ENCODE assay signal across 8 mouse cellular contexts in the genomic region with DNA sequence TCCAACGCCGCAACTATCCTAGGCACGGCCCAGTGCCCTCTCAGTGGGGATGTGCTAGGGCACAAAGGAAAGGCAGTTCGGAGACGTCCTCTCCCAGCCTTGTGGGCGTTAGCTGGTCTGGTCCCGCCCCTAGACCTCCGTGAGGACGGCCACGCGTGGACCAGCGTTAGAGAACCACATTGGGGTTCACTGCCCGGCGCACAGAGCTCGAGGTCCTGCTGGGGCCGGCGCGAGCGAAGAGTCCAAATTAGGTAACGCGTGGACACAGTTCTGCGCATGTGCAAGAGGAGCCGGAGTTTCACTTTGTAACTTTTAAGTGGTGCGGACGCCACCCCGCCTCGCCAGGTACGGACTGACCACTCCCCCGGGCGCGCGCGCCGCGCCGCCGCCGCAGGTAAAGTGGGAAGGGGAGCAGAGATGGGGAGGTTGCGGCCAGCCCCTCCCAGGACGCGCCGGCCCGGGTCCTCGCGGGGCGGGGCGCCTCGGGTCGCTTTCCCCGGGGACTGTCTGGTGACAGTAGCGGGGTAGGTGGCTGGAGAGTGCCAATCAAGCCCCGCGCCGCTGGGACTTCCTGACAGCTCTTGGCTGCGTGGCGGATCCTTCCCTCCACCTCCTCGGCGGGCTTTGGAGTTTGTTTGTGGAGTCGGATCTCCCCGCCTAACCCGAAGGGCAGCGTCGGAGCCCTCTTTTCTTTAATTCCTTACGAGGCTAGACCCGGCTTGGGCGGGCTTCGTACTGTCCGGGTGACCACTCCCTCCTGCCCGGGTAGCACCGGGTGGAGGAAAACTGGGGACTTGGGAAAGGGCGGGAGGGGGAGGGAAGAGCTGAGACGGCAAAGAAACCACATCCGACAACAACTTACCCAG. TPM values are rescaled to one million over a fixed set of nuclear protein-coding genes. Genes with fewer than 3 reads are reported as not detected.
DNase-seq lines count a peak whose midpoint lies in the region; ATAC-seq and TF ChIP-seq lines count a peak whose summit lies in the region.

TSS of gene Tmem63a (plus strand) at position 179 of the 866 bp plus-strand sequence.

- H3K27ac ChIP-seq in hindbrain, postnatal 0 days = peak within 1 kb of the TSS; percentile 8; the same call in 1 of the 2 replicates

- no peaks in the 10 kb centered on the region for H3K36me3 ChIP-seq in hindbrain, postnatal 0 days (ENCODE audit: insufficient read depth, low read length)

- intact Hi-C loops in left cerebral cortex, postnatal 25 days (cut with DNase I) = no loop called here

- peak; percentile 74 for DNase-seq in T-cell, adult 2 months (ENCODE audit: low spot score)
- peak; percentile 78 for DNase-seq in gastrocnemius, postnatal 10 days
- peak; percentile 59 for DNase-seq in hindbrain, postnatal 0 days (ENCODE audit: low spot score)
- DNase-seq in left cerebral cortex, postnatal 25 days (ENCODE audit: low spot score in 2 of 2) = peak; percentile 36 to 41
- DNase-seq in right cerebral cortex, postnatal 4 days = peak; percentile 22
- DNase-seq in yolk sac, embryonic 10.5 days (ENCODE audit: low spot score) = peak; percentile 79

- H3K4me1 ChIP-seq in hindbrain, postnatal 0 days (ENCODE audit: insufficient read depth, low read length) = peaks cover 6% of the 10 kb centered on the region; the same call in 1 of the 2 replicates

- H3K9me3 ChIP-seq in hindbrain, postnatal 0 days (ENCODE audit: low read length) = no peaks in the 10 kb centered on the region

- TF ChIP-seq CTCF in hindbrain, postnatal 0 days (IDR thresholded peaks at IDR 0.05; ENCODE audit: low read depth) = no peak

- ATAC-seq in common myeloid progenitor, adult 5-6 weeks (replicated peaks; ENCODE audit: low read depth, poor library complexity, severe bottlenecking) = peak; percentile 30
- peak; percentile 58 for ATAC-seq in hindbrain, postnatal 0 days
- ATAC-seq in megakaryocyte-erythroid progenitor cell, adult 5-6 weeks (replicated peaks; ENCODE audit: low FRiP score, low TSS enrichment, poor library complexity, severe bottlenecking) = peak; percentile 46

- peak within 1 kb of the TSS; percentile 55 for H3K4me3 ChIP-seq in hindbrain, postnatal 0 days (ENCODE audit: low read length)

- peak within 1 kb of the TSS; percentile 31 for H3K9ac ChIP-seq in hindbrain, postnatal 0 days (replicated peaks; ENCODE audit: low read length)

- under 1% methylated on average over 73 of the region's 73 CpGs for WGBS in hindbrain, postnatal 0 days

- H3K4me2 ChIP-seq in hindbrain, postnatal 0 days (ENCODE audit: low read depth, low read length) = peak within 1 kb of the TSS; percentile 74

- H3K27me3 ChIP-seq in hindbrain, postnatal 0 days (ENCODE audit: insufficient read depth, low read length) = peaks cover 11% of the 10 kb centered on the region

RNA-seq across cellular contexts. Expression of gene Tmem63a, which starts in this region (rescaled TPM):
- 9.7 and 11.6 TPM in 2 replicates for total RNA-seq in common myeloid progenitor, adult 5-6 weeks (2017)
- 10 to 100 TPM; 13.2 to 16.2 TPM for total RNA-seq in gastrocnemius, postnatal 10 days (2021)
- 2.9 and 5.4 TPM in 2 replicates for total RNA-seq in hindbrain, postnatal 0 days (2014; rRNA removed)
- 2.5 and 3.0 TPM in 2 replicates for polyA plus RNA-seq in hindbrain, postnatal 0 days (2015; fragmentation: Nextera tagmentation; extraction: Ambion mirVana)
- total RNA-seq in left cerebral cortex, postnatal 25 days (2021) = 10 to 100 TPM; 10.5 to 11.1 TPM
- 22.5 and 26.6 TPM in 2 replicates for total RNA-seq in megakaryocyte-erythroid progenitor cell, adult 5-6 weeks (2014; fragmentation: Nextera tagmentation)
- 4.8 and 10.8 TPM in 2 replicates for total RNA-seq in megakaryocyte-erythroid progenitor cell, adult 5-6 weeks (2017)

Comparison
In these comparisons a context has a peak if more than half of its experiments do, and no peak if none do; other contexts are left out.
1. Peak in every context shown above with its lines: DNase-seq, ATAC-seq, H3K4me3 ChIP-seq and H3K27ac ChIP-seq.
2. DNase-seq: peak in every context shown above with its lines; median percentile 79 in yolk sac, embryonic 10.5 days; 78 in gastrocnemius, postnatal 10 days; 74 in T-cell, adult 2 months; 59 in hindbrain, postnatal 0 days; 38 in left cerebral cortex, postnatal 25 days; 22 in right cerebral cortex, postnatal 4 days.